Mouse (Mus musculus) testis, adult 2 months (tissue): ENCODE results near the gene Prdm2.

Source experiments
- CTCF ChIP-seq: fragments of 200-500 bp; IDR thresholded peaks from 2 replicates; pipeline ENCODE4 v1.5.1; 2012; ENCODE audit warnings: low read depth, mild to moderate bottlenecking, inconsistent platforms, low read length, moderate library complexity; ENCODE audit not compliant: control insufficient read depth, insufficient read depth, insufficient replicate concordance
- POLR2A ChIP-seq: fragments of 200-500 bp; IDR thresholded peaks from 2 replicates; pipeline ENCODE4 v1.6.1; 2012; ENCODE audit warnings: low read depth, mild to moderate bottlenecking, inconsistent platforms, low read length, moderate library complexity; ENCODE audit not compliant: control insufficient read depth

DNA sequence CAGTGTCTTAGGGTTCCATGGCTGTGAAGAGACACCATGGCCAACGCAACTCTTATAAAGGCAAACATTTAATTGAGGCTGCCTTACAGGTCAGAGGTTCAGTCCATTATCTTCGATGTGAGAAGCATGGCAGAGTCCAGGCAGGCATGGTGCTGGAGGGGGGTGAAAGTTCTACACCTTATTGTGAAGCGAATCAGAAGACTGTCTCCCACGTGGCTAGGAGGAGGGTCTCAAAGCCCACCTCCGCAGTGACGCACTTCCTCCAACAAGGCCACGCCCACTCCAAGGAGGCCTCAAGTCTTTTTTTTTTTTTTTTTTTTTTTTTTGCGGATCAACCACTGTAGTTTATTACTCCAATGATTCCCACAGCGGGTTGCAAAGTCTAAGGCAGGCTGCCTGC is 28.5 kb upstream of the Prdm2 start:
- TF ChIP-seq CTCF (no peak), POLR2A (no peak)
